Mouse (Mus musculus) thymus, adult 2 months (tissue): Measurements from ENCODE around the gene BC035044. TPM values are rescaled to one million over a fixed set of nuclear protein-coding genes. Genes with fewer than 3 reads are reported as not detected.

Source experiments
- DNase-seq: peaks from one replicate; pipeline ENCODE4 v3.0.0; 2021
- H3K27ac ChIP-seq: fragments of 200-500 bp; 2 replicates; pipeline ENCODE4 v1.5.1; 2012; ENCODE audit warnings: low read length, control low read depth; ENCODE audit not compliant: control insufficient read depth, insufficient read depth
- H3K27me3 ChIP-seq: fragments of 200-500 bp; 2 replicates; pipeline ENCODE4 v1.6.1; 2012; ENCODE audit warnings: mild to moderate bottlenecking, low read length, moderate library complexity, mixed read lengths; ENCODE audit not compliant: control insufficient read depth, insufficient read depth
- H3K36me3 ChIP-seq: fragments of 200-500 bp; 2 replicates; pipeline ENCODE4 v1.6.1; 2012; ENCODE audit warnings: mild to moderate bottlenecking, low read length, moderate library complexity; ENCODE audit not compliant: control insufficient read depth, insufficient read depth
- H3K4me1 ChIP-seq: fragments of 200-500 bp; replicated peaks from 2 replicates; pipeline ENCODE4 v1.6.1; 2012; ENCODE audit warnings: low read length; ENCODE audit not compliant: control insufficient read depth, insufficient read depth
- H3K4me3 ChIP-seq: fragments of 200-500 bp; 2 replicates; pipeline ENCODE4 v1.5.1; 2012; ENCODE audit warnings: mild to moderate bottlenecking, low read length, control low read depth, moderate library complexity; ENCODE audit not compliant: control insufficient read depth, insufficient read depth
- CTCF ChIP-seq: fragments of 200-500 bp; IDR thresholded peaks from 2 replicates; pipeline ENCODE4 v1.5.1; 2012; ENCODE audit warnings: mild to moderate bottlenecking, control low read depth, low read length, moderate library complexity, borderline replicate concordance; ENCODE audit not compliant: control insufficient read depth, poor library complexity, insufficient read depth; ENCODE audit errors: extremely low read depth
- POLR2A ChIP-seq: fragments of 200-500 bp; IDR thresholded peaks from 2 replicates; pipeline ENCODE4 v1.6.1; 2012; ENCODE audit warnings: mild to moderate bottlenecking, low read length, control low read depth, moderate library complexity; ENCODE audit not compliant: control insufficient read depth, poor library complexity, insufficient read depth; ENCODE audit errors: extremely low read depth
- WGBS: fragments of 180-500 bp; shearing (Covaris S2); methylation state at CpG from one replicate; pipeline ENCODE4 v1.1.7; 2018; 5-methylcytosine and 5-hydroxymethylcytosine counted together
- polyA plus RNA-seq: library from polyadenylated mRNA; depleted of rRNA; stranded (reverse); fragments of >200 nt; gene quantifications from 2 replicates; pipeline ENCODE4 v1.2.3, GENCODE M21; 2012

BC035044 gene
- polyA plus RNA-seq, 1 experiment = 17.8 TPM

GRCm38 (mm10) chr6:128857976-128858375 lies 33.0 kb downstream of the BC035044 start:
- 97% methylated on average over 2 of the region's 2 CpGs for WGBS
- Histone ChIP-seq H3K27me3 (no peaks in the 10 kb centered on the region), H3K4me3 (no peak overlapping the region), H3K36me3 (no peaks in the 10 kb centered on the region), H3K27ac (no peak overlapping the region), H3K4me1 (peaks cover 11% of the 10 kb centered on the region)
- no peak for DNase-seq
- TF ChIP-seq POLR2A (no peak), CTCF (no peak)

- H3K4me1 ChIP-seq = peaks cover 18% of the 10 kb centered on the region
- TF ChIP-seq POLR2A (no peak), CTCF (no peak)
- peak overlapping the region; percentile 5; the same call in 1 of the 2 replicates for H3K27ac ChIP-seq
- no peaks in the 10 kb centered on the region for H3K36me3 ChIP-seq
- no peak for DNase-seq
- H3K4me3 ChIP-seq = no peak overlapping the region
- WGBS = 15% methylated on average over 5 of the region's 5 CpGs
- H3K27me3 ChIP-seq = no peaks in the 10 kb centered on the region
Observed at GRCm38 (mm10) chr6:128856250-128856649, 34.7 kb downstream of the BC035044 start.

- Histone ChIP-seq H3K36me3 (no peaks in the 10 kb centered on the region), H3K4me3 (no peak overlapping the region), H3K4me1 (peaks cover 18% of the 10 kb centered on the region), H3K27me3 (no peaks in the 10 kb centered on the region), H3K27ac (no peak overlapping the region)
- DNase-seq = no peak
- TF ChIP-seq CTCF = no peak
- no peak for TF ChIP-seq POLR2A
- 78% methylated on average over 1 of the region's 1 CpGs for WGBS
Observed at GRCm38 (mm10) chr6:128855477-128855876, 35.4 kb downstream of the BC035044 start.

- no peak for DNase-seq
- H3K4me1 ChIP-seq = peaks cover 18% of the 10 kb centered on the region
- TF ChIP-seq CTCF (no peak), POLR2A (no peak)
- no peaks in the 10 kb centered on the region for H3K36me3 ChIP-seq
- H3K27ac ChIP-seq = no peak overlapping the region
- WGBS = 94% methylated on average over 3 of the region's 3 CpGs
- H3K4me3 ChIP-seq = no peak overlapping the region
- H3K27me3 ChIP-seq = no peaks in the 10 kb centered on the region
Observed at GRCm38 (mm10) chr6:128854895-128855294, 36.0 kb downstream of the BC035044 start.

- Histone ChIP-seq H3K27me3 (no peaks in the 10 kb centered on the region), H3K27ac (no peak overlapping the region), H3K4me1 (peaks cover 18% of the 10 kb centered on the region), H3K4me3 (no peak overlapping the region), H3K36me3 (no peaks in the 10 kb centered on the region; the same call in 1 of the 2 replicates)
- WGBS = 56% methylated on average over 12 of the region's 12 CpGs
- TF ChIP-seq CTCF (no peak), POLR2A (no peak)
- DNase-seq = peak; percentile 81
Observed at GRCm38 (mm10) chr6:128854024-128854820, 36.7 kb downstream of the BC035044 start.

GRCm38 (mm10) chr6:128852766-128853165 lies 38.2 kb downstream of the BC035044 start:
- 35% methylated on average over 3 of the region's 3 CpGs for WGBS
- H3K4me3 ChIP-seq = no peak overlapping the region
- TF ChIP-seq CTCF = no peak
- TF ChIP-seq POLR2A = no peak
- no peak overlapping the region for H3K27ac ChIP-seq
- DNase-seq = no peak
- peaks cover 18% of the 10 kb centered on the region for H3K4me1 ChIP-seq
- H3K36me3 ChIP-seq = peaks cover 6% of the 10 kb centered on the region; the same call in 1 of the 2 replicates
- no peaks in the 10 kb centered on the region for H3K27me3 ChIP-seq
